Mouse (Mus musculus) frontal cortex, postnatal 25 days (tissue): ENCODE results near the gene Traf3ip3.

Experiments used
- DNase-seq, 2 experiments: peaks; one replicate each; pipeline ENCODE4 v3.0.0; 2022; ENCODE audit warnings: low spot score in 2 of 2

Gene Traf3ip3

GRCm38 (mm10) chr1:193201383-193201778 is at the start of gene Traf3ip3:
Traf3ip3 (minus strand) TSS chr1:193201703.
- no peak for DNase-seq

DNA sequence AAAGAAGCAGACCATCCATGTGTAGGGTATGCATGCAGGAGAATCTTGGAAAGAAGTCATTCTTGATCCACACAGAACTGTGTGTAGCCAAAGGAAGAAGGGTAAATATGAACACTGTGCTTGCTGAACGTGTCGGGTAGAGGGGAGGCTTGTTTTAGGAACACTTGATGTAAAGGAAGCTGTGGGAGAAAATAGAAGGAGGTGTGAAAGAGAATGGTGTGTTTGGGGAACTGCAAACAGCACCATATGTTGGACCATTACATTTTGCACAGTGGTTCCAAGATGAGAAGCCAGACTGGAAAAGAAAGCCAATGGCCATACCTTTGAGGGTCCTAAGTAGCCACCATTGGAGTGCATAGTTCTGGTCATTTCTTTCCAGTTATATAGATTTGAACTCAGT is 48.5 kb upstream of the Traf3ip3 start:
- DNase-seq = no peak

DNA sequence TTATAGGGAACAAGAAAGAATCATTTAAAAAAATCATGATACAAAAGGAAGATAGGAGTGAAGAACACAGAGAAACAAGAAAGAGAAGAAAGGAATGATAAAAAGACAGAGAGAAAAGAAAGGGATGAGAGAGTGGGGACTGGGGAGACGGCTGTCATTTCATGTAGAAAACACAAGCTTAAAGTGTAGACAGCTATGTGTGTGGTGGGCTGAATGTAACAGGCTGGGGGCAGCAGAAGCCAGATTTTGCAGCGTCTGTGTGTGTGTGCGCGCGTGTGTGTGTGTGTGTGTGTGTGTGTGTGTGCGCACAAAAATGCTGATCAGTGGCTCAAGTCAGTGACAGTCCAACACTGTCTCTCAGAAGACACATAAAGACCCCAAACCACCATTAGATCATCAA is 42.7 kb upstream of the Traf3ip3 start:
- DNase-seq = no peak

DNA sequence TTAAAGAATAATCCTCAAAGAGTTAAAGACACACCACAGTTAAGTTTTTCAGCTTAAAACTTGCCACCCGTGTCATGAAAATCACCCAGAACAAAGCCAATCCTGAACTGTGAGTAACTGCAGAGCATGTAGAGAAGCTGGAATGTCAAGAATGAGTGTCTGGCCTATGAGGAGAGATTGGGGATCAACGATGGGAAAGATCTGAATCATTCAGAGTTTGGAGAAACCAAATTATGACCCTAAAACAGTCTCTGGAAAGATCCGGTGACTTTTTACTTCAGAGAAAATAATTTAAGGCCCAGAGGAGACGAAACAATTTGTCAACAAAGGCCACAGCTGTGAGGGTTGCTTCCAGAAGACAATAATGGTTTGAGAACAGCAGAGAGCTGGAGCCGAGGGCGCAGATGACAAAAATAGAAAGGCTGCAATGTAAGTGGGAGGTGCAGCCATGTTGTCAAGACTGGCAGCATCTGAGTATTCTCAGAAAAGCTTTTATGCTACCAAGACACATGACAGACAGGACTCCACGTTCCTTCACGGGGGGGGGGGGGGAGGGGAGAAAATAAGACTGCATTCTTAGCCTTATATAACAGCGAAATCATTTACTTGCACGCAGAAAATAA is 42.2 kb upstream of the Traf3ip3 start:
- no peak for DNase-seq

GRCm38 (mm10) chr1:193242863-193243262 is 41.4 kb upstream of the Traf3ip3 start:
- DNase-seq = no peak

DNA sequence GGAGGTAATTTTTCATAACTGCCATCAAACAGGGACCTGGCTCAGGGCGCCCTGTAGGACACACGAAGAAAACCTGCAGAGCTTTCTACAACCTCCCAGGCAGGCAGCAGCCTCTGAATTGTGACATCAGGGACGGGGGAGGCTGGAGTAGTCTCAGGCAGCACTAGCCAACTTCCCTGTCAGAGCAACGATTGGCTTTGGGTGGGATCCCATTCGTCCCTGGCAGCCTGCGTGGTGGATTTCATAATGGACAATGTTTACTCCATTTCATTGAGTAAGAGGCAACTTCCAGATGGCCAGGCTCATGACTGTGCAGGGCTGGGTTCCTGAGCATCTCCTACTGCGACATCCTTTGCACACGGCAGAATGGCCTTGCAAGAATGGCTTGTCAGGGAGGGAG is 40.7 kb upstream of the Traf3ip3 start:
- DNase-seq = peak; percentile 47 to 74

GRCm38 (mm10) chr1:193241436-193241835 is 39.9 kb upstream of the Traf3ip3 start:
- DNase-seq = no peak

DNA sequence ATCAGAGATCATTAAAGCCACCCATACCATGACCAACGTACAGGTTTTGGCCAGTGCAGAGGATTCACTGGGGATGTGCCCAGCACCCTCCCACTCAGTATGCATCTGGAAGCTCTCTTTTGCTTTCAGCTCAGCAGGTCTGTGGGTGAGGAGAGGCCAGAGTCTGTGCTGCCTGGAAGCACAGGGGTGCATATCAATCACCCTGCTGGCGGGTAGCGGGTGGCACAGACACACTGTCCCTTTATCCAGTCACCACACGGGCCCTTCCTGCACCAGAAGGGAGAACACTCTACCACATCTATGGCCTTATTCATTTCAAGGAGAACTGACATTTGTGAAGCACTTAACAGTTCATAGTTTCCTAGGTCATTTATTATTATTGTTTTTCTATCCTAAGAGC is 36.9 kb upstream of the Traf3ip3 start:
- DNase-seq = no peak

DNA sequence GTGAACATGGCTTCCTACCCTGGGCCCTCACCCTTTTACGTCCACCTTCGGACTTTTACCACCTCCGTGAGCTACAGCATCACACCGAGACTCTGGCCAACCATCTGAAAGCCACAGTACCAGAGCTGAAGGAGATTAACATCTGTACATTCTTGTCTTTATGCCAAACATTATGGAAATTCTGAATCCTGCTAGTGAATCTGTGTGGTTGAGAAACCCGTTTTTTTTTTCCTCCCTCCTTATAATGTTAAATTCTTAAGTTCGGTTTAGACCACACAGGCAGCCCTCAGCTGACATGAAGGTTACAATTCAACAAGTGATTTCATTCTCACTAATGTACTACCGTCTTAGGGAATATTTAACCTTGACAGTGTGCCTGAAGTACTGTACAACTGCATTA is 33.4 kb upstream of the Traf3ip3 start:
- DNase-seq = no peak

DNA sequence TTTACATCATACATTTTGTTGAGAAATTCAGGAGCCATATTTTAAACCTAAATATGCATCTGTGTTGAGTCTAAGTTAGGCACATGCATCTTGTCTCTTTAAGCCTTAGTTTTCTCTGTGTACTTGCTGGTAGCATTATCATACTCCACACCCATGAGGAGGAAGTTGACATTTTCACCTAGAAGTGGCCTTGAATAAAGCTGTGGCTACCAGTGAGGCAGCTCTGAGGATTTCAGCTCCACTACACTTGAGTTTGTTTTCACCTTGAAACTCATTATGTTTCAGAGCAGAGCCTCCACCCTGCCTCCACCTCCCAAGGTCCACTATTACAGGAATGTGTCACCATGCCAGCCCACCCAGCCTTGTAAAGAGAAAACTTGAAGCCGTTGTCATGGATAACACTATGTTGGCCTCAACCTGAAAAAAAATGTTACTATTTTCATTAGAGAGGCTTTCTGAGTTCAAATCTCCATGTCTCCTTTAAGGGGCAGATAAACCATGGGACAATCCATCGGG is 32.7 kb upstream of the Traf3ip3 start:
- no peak for DNase-seq

GRCm38 (mm10) chr1:193232732-193233131 is 31.2 kb upstream of the Traf3ip3 start:
- no peak for DNase-seq

- no peak for DNase-seq
These were observed 29.4 kb upstream of the Traf3ip3 start for GRCm38 (mm10) chr1:193230935-193231334.

GRCm38 (mm10) chr1:193230531-193230930 is 29.0 kb upstream of the Traf3ip3 start:
- DNase-seq = no peak

DNA sequence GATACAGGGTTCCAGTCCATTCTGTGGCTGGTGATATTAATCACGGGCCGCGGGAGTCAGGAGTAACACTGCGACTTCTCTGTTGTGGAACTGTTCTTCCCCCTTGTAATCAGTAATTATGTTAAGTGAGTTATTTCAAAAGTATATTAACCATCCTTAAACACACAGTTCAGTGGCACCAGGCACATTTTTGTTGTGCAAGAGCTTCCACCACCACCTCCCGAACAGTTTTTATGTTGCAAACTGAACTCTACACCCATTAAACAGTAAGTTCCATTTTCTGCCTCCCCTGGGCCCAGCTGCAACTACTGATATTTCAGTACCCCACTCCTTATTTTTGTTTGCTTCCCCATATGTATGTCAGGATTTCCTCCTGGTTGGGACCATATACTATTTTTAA is 28.1 kb upstream of the Traf3ip3 start:
- DNase-seq = no peak

DNA sequence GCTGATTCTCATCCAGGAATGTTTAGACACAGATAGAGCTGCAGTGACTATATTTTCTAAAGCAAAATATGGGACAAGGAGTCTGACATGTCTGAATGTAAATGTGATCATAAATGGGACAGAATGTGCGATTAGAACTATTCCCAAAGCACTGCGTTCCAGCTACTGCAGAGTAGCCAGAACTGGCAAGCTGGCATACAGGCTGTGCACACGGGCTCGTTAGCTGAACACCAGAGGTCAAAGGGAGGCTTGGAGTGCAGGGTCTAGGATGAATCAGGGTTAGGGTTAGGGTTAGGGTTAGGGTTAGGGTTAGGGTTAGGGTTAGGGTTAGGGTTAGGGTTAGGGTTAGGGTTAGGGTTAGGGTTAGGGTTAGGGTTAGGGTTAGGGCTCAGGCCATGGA is 26.0 kb upstream of the Traf3ip3 start:
- no peak for DNase-seq

DNA sequence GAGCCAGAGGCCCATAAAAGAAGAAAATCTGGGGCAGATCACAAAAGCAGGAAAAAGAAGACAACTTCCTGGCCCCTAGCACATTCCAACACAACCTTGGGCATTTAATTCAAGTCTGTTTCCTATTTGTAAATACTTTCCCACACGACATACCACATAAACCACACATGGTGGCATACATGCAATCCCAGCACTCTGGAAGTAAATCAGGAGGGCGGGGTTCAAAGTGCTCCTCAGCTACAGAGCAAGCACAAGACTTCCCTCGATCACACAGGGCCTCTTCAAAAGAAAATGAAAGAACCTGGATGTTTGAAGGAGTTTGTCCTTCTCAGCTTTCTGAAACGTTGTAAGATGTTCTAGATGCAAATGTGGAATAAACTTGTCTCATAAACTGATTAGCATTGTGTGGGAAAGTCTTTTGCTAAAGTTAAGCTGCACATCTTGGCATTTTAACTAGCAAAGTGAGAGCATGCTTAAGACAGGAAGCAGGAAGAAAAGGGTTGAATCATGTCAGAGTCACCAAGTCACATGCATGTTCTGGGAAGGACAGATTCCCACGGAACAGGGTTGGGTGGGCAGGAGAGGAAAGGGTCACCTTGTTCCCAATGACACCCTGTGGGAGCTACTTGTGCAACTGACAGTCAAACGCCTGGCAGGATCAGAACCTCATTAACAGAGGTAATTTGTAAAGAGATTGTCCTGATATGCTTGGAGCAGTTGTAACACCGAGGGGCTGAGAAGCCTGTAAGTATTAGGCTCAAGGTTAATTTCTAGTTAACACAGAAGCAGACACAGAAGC is 25.4 kb upstream of the Traf3ip3 start:
- no peak for DNase-seq

GRCm38 (mm10) chr1:193226114-193226513 is 24.6 kb upstream of the Traf3ip3 start:
- no peak for DNase-seq

- no peak for DNase-seq
These were observed 24.0 kb upstream of the Traf3ip3 start for GRCm38 (mm10) chr1:193225531-193225930.

DNA sequence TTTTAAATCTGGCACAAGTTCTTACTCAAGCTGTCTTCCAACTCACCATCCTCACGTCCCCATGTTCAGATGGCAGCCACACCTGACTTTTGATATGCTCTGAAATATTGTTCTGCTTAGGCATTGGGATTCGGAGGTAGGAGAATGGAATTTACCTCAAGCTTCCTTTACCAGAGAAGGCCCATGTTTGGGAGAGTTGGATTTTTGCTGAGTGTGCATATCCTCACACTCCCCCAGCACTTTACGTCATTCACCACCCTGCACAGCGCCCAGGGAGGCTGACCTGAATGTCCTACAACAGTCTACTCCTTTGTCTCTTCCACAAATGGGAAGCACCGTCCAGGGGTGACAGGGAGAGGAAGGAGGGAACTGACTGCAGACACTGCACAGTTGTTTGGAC is 18.9 kb upstream of the Traf3ip3 start:
- no peak for DNase-seq

DNA sequence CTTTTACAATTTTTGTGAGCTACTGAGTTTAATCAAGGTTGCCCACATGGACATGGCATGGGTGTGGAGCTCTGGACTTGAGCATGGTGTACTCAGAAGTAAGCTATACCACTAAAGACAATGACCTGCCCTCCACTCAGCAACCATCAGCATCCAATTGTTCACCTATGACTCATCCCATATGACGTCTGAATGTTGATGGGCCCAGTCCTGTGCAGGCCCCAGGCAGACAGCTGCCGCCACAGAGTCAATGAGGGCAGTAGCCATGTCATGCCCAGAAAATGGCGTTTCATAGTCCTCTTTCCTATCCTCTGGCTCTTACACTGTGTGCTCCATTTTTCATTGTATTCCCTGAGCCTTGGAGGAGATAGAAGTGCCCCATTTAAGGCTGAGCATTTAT is 14.5 kb upstream of the Traf3ip3 start:
- no peak for DNase-seq

DNA sequence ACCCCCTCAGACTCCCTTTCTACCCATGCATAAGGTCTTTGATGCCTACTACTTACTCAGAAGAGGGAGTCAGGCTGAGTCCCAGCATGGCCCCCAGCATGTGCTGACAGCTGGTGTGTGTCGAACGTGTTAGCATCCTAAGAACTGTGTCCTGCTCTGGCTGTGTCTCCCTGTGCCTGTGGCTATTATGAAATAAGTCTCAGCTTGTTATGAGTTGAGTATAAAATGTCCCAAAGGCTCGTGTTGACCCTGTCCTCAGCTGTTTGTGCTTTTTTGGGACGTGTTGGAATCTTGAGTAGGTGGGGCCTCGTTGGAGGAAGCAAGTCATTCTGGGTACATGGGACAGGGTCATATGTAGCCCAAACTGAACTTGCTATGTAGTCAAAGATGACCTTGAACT is 12.6 kb upstream of the Traf3ip3 start:
- DNase-seq = no peak

GRCm38 (mm10) chr1:193211371-193211770 is 9.9 kb upstream of the Traf3ip3 start:
- no peak for DNase-seq

- peak; percentile 45 to 57 for DNase-seq
These were observed 6.7 kb upstream of the Traf3ip3 start for GRCm38 (mm10) chr1:193208178-193208577.
